Mouse (Mus musculus): ENCODE results near the gene Col23a1. TPM values are rescaled to one million over a fixed set of nuclear protein-coding genes. Genes with fewer than 3 reads are reported as not detected.
"Not testable (repeated sequence)": the region's sequence is repeated elsewhere in the genome, so short reads cannot be mapped to it uniquely, and the experiment has no call there.

Gene Col23a1
- polyA plus RNA-seq, 1 experiment = 0.76 TPM

- no peaks in the 10 kb centered on the region for H3K9me3 ChIP-seq (replicated peaks; ENCODE audit: control insufficient read depth, insufficient read depth, low read length, poor library complexity, severe bottlenecking)
- H3K4me1 ChIP-seq (ENCODE audit: control insufficient read depth, insufficient read depth, low read length) = no peaks in the 10 kb centered on the region
- no peak for TF ChIP-seq POLR2A (IDR thresholded peaks at IDR 0.05; ENCODE audit: insufficient read depth, low read length)
- TF ChIP-seq CTCF (IDR thresholded peaks at IDR 0.05; ENCODE audit: low read depth, low read length) = no peak
- no peak for TF ChIP-seq EP300 (IDR thresholded peaks at IDR 0.05; ENCODE audit: insufficient read depth, low read depth, low read length)
- H3K27ac ChIP-seq (ENCODE audit: insufficient read depth, low read length) = no peak overlapping the region
- H3K27me3 ChIP-seq (ENCODE audit: control insufficient read depth, insufficient read depth, low read length, poor library complexity, severe bottlenecking) = no peaks in the 10 kb centered on the region
- H3K36me3 ChIP-seq (ENCODE audit: control insufficient read depth, insufficient read depth, low read length, poor library complexity, severe bottlenecking) = no peaks in the 10 kb centered on the region
- H3K4me3 ChIP-seq (ENCODE audit: low read depth, low read length) = no peak overlapping the region
- H3K9ac ChIP-seq (ENCODE audit: low read depth, poor library complexity, severe bottlenecking) = no peak overlapping the region
Observed at GRCm38 (mm10) chr11:51351841-51352240, 62.1 kb downstream of the Col23a1 start.

DNA sequence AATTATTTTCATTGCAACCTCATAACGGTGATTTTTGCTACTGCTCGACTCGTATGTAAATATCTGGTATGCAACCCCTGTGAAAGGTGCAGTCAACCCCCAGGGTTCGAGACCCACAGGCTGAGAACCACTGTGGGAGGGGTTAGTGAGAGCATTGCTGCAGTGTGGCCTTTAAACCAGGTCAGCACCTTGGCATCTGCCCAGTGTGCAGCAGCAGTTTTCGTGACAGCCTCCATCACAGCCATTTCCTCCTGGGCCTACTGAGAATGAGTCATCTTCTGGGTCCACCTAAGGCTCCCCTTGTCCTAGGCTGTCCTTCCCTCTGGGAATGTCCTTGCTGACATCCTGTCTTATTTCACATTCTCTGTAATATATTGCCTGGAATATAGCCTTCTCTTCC is 64.0 kb downstream of the Col23a1 start:
- H3K4me1 ChIP-seq (ENCODE audit: control insufficient read depth, insufficient read depth, low read length) = no peaks in the 10 kb centered on the region
- H3K27ac ChIP-seq (ENCODE audit: insufficient read depth, low read length) = no peak overlapping the region
- TF ChIP-seq EP300 (IDR thresholded peaks at IDR 0.05; ENCODE audit: insufficient read depth, low read depth, low read length) (no peak), CTCF (IDR thresholded peaks at IDR 0.05; ENCODE audit: low read depth, low read length) (no peak), POLR2A (IDR thresholded peaks at IDR 0.05; ENCODE audit: insufficient read depth, low read length) (no peak)
- H3K9me3 ChIP-seq (replicated peaks; ENCODE audit: control insufficient read depth, insufficient read depth, low read length, poor library complexity, severe bottlenecking) = no peaks in the 10 kb centered on the region
- H3K27me3 ChIP-seq (ENCODE audit: control insufficient read depth, insufficient read depth, low read length, poor library complexity, severe bottlenecking) = no peaks in the 10 kb centered on the region
- no peaks in the 10 kb centered on the region for H3K36me3 ChIP-seq (ENCODE audit: control insufficient read depth, insufficient read depth, low read length, poor library complexity, severe bottlenecking)
- H3K4me3 ChIP-seq (ENCODE audit: low read depth, low read length) = no peak overlapping the region
- H3K9ac ChIP-seq (ENCODE audit: low read depth, poor library complexity, severe bottlenecking) = no peak overlapping the region

DNA sequence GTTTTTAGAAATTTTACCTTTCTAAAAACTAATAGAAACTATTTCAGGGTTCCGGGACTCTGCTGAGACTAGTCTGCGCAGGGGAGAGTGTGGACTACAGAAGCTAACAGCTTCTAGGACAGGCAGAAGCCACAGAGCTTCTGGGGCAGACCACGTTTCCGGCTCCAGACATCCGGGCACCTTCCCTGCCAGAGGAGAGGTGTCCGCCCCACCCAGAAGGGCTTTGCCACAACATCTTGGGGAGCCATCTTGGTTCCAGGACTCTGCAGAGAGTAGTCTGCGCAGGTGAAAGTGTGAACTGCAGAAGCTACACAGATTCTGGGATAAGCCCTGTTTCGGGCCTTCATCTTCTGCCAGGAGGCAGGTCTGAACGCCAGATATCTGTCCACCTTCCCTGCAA is 69.3 kb downstream of the Col23a1 start:
- H3K9me3 ChIP-seq (replicated peaks; ENCODE audit: control insufficient read depth, insufficient read depth, low read length, poor library complexity, severe bottlenecking); H3K9ac ChIP-seq (ENCODE audit: low read depth, poor library complexity, severe bottlenecking); H3K27me3 ChIP-seq (ENCODE audit: control insufficient read depth, insufficient read depth, low read length, poor library complexity, severe bottlenecking); H3K4me1 ChIP-seq (ENCODE audit: control insufficient read depth, insufficient read depth, low read length); H3K36me3 ChIP-seq (ENCODE audit: control insufficient read depth, insufficient read depth, low read length, poor library complexity, severe bottlenecking); H3K4me3 ChIP-seq (ENCODE audit: low read depth, low read length); H3K27ac ChIP-seq (ENCODE audit: insufficient read depth, low read length): not testable (repeated sequence)

DNA sequence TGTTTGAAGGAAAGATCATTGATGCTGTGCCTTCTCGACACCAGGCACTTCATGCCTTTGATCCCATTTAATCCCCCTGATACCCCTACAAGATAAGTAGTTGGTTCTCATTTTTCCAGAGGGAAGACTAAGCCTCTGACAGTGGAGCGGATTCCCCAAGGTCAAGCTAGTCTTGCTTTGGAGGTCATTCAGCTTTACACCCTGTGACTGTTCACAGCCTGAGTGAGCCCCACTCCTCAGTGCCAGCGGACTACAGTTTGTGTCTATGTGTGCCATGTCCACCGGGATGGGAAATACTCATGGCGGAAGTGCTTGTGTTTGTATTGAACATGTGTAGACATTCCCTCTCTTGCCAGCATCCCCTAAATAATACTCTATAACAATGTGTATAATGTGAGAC is 74.6 kb downstream of the Col23a1 start:
- no peak overlapping the region for H3K9ac ChIP-seq (ENCODE audit: low read depth, poor library complexity, severe bottlenecking)
- no peaks in the 10 kb centered on the region for H3K27me3 ChIP-seq (ENCODE audit: control insufficient read depth, insufficient read depth, low read length, poor library complexity, severe bottlenecking)
- no peaks in the 10 kb centered on the region for H3K9me3 ChIP-seq (replicated peaks; ENCODE audit: control insufficient read depth, insufficient read depth, low read length, poor library complexity, severe bottlenecking)
- H3K36me3 ChIP-seq (ENCODE audit: control insufficient read depth, insufficient read depth, low read length, poor library complexity, severe bottlenecking) = no peaks in the 10 kb centered on the region
- TF ChIP-seq POLR2A (IDR thresholded peaks at IDR 0.05; ENCODE audit: insufficient read depth, low read length) = no peak
- no peak overlapping the region for H3K4me3 ChIP-seq (ENCODE audit: low read depth, low read length)
- H3K4me1 ChIP-seq (ENCODE audit: control insufficient read depth, insufficient read depth, low read length) = no peaks in the 10 kb centered on the region
- no peak overlapping the region for H3K27ac ChIP-seq (ENCODE audit: insufficient read depth, low read length)

DNA sequence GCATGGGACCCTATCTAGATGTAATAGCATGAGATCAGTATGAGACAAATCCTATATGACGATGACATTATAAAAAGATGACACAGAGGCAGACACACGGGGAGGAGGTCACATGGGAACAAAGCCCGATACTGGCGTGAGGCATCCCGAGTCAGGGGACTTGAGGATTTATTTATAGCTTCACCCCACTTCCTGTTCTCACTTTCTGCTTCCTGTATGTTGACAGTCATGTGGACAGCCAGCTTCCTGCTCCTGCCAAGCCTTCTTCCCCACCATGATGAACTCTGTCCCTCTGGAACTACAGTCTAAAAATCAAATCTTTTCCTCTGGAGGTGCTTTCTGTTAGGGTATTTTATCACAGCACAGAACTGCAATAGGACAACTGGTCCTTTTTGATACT is 77.6 kb downstream of the Col23a1 start:
- no peaks in the 10 kb centered on the region for H3K4me1 ChIP-seq (ENCODE audit: control insufficient read depth, insufficient read depth, low read length)
- no peaks in the 10 kb centered on the region for H3K27me3 ChIP-seq (ENCODE audit: control insufficient read depth, insufficient read depth, low read length, poor library complexity, severe bottlenecking)
- H3K9ac ChIP-seq (ENCODE audit: low read depth, poor library complexity, severe bottlenecking) = no peak overlapping the region
- H3K4me3 ChIP-seq (ENCODE audit: low read depth, low read length) = no peak overlapping the region
- H3K9me3 ChIP-seq (replicated peaks; ENCODE audit: control insufficient read depth, insufficient read depth, low read length, poor library complexity, severe bottlenecking) = no peaks in the 10 kb centered on the region
- no peak overlapping the region for H3K27ac ChIP-seq (ENCODE audit: insufficient read depth, low read length)
- TF ChIP-seq EP300 (IDR thresholded peaks at IDR 0.05; ENCODE audit: insufficient read depth, low read depth, low read length) (no peak), POLR2A (IDR thresholded peaks at IDR 0.05; ENCODE audit: insufficient read depth, low read length) (no peak), CTCF (IDR thresholded peaks at IDR 0.05; ENCODE audit: low read depth, low read length) (no peak)
- H3K36me3 ChIP-seq (ENCODE audit: control insufficient read depth, insufficient read depth, low read length, poor library complexity, severe bottlenecking) = no peaks in the 10 kb centered on the region

- Histone ChIP-seq H3K27ac (ENCODE audit: insufficient read depth, low read length) (no peak overlapping the region), H3K9ac (ENCODE audit: low read depth, poor library complexity, severe bottlenecking) (no peak overlapping the region), H3K4me3 (ENCODE audit: low read depth, low read length) (no peak overlapping the region), H3K4me1 (ENCODE audit: control insufficient read depth, insufficient read depth, low read length) (no peaks in the 10 kb centered on the region), H3K36me3 (ENCODE audit: control insufficient read depth, insufficient read depth, low read length, poor library complexity, severe bottlenecking) (no peaks in the 10 kb centered on the region), H3K27me3 (ENCODE audit: control insufficient read depth, insufficient read depth, low read length, poor library complexity, severe bottlenecking) (no peaks in the 10 kb centered on the region), H3K9me3 (replicated peaks; ENCODE audit: control insufficient read depth, insufficient read depth, low read length, poor library complexity, severe bottlenecking) (no peaks in the 10 kb centered on the region)
- no peak for TF ChIP-seq CTCF (IDR thresholded peaks at IDR 0.05; ENCODE audit: low read depth, low read length)
- TF ChIP-seq EP300 (IDR thresholded peaks at IDR 0.05; ENCODE audit: insufficient read depth, low read depth, low read length) = no peak
- no peak for TF ChIP-seq POLR2A (IDR thresholded peaks at IDR 0.05; ENCODE audit: insufficient read depth, low read length)
Observed at GRCm38 (mm10) chr11:51370273-51370672, 80.6 kb downstream of the Col23a1 start.

DNA sequence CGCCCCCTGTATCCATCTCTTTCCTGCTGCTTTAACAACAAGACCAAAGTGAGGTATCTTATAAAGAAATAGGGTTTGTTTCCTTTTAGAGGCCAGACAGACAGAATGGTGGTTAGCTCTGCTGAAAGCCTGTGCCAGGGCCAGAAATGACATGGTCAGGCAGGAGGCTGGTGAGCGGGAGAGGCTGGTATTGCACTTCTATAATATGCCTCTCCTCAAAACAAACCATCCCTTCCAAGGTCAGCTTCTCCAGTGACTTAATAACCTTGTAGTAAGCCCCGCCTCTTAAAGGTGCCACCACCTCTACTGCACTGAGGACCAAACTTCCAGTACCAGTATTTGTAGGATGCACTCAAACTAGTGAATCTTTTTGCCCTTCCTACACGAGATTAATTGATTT is 81.6 kb downstream of the Col23a1 start:
- Histone ChIP-seq H3K27me3 (ENCODE audit: control insufficient read depth, insufficient read depth, low read length, poor library complexity, severe bottlenecking) (no peaks in the 10 kb centered on the region), H3K9ac (ENCODE audit: low read depth, poor library complexity, severe bottlenecking) (no peak overlapping the region), H3K4me1 (ENCODE audit: control insufficient read depth, insufficient read depth, low read length) (no peaks in the 10 kb centered on the region), H3K4me3 (ENCODE audit: low read depth, low read length) (no peak overlapping the region), H3K36me3 (ENCODE audit: control insufficient read depth, insufficient read depth, low read length, poor library complexity, severe bottlenecking) (no peaks in the 10 kb centered on the region), H3K27ac (ENCODE audit: insufficient read depth, low read length) (no peak overlapping the region), H3K9me3 (replicated peaks; ENCODE audit: control insufficient read depth, insufficient read depth, low read length, poor library complexity, severe bottlenecking) (no peaks in the 10 kb centered on the region)
- TF ChIP-seq CTCF (IDR thresholded peaks at IDR 0.05; ENCODE audit: low read depth, low read length) (no peak), EP300 (IDR thresholded peaks at IDR 0.05; ENCODE audit: insufficient read depth, low read depth, low read length) (no peak), POLR2A (IDR thresholded peaks at IDR 0.05; ENCODE audit: insufficient read depth, low read length) (no peak)
